Mouse (Mus musculus) myocyte (in vitro differentiated cells): Measurements from ENCODE around the gene Tbc1d19.

Source experiments
- CEBPB ChIP-seq: IDR thresholded peaks from 2 replicates; pipeline ENCODE4 v1.6.1; 2011; ENCODE audit warnings: mild to moderate bottlenecking, moderate library complexity; ENCODE audit not compliant: poor library complexity, insufficient read depth, severe bottlenecking
- E2F4 ChIP-seq: IDR thresholded peaks from one replicate; pipeline ENCODE4 v1.6.1; 2011; ENCODE audit warnings: mild to moderate bottlenecking, control low read depth, moderate library complexity; ENCODE audit not compliant: insufficient read depth
- MAX ChIP-seq: IDR thresholded peaks from one replicate; pipeline ENCODE4 v1.6.1; 2011; ENCODE audit warnings: low read depth, mild to moderate bottlenecking, control low read depth
- MYOD1 ChIP-seq, 3 experiments: IDR thresholded peaks; one replicate each; pipeline ENCODE4 v1.6.1; 2011; ENCODE audit warnings: control low read depth in 2 of 3, low read depth in 2 of 3, mild to moderate bottlenecking in 2 of 3, moderate library complexity in 1 of 3; ENCODE audit not compliant: insufficient read length in 2 of 3, control insufficient read depth in 1 of 3
- POLR2A ChIP-seq: IDR thresholded peaks from one replicate; pipeline ENCODE4 v1.6.1; 2011; ENCODE audit warnings: low read depth, mild to moderate bottlenecking, control low read depth, moderate library complexity; ENCODE audit not compliant: insufficient read length
- POLR2AphosphoS2 ChIP-seq: IDR thresholded peaks from one replicate; pipeline ENCODE4 v1.6.1; 2011; ENCODE audit warnings: low read depth, control low read depth; ENCODE audit not compliant: insufficient read length
- REST ChIP-seq: IDR thresholded peaks from one replicate; pipeline ENCODE4 v1.6.1; 2011; ENCODE audit warnings: mild to moderate bottlenecking, control low read depth, moderate library complexity; ENCODE audit not compliant: insufficient read depth, insufficient read length
- TCF12 ChIP-seq: IDR thresholded peaks from one replicate; pipeline ENCODE4 v1.6.1; 2011; ENCODE audit warnings: mild to moderate bottlenecking, control low read depth; ENCODE audit not compliant: poor library complexity, insufficient read depth, severe bottlenecking
- USF1 ChIP-seq: IDR thresholded peaks from one replicate; pipeline ENCODE4 v1.6.1; 2011; ENCODE audit warnings: low read depth, mild to moderate bottlenecking, control low read depth, moderate library complexity

- no peak for TF ChIP-seq TCF12
- no peak for TF ChIP-seq POLR2A
- TF ChIP-seq USF1 = no peak
- TF ChIP-seq POLR2AphosphoS2 = no peak
- TF ChIP-seq MAX = no peak
- TF ChIP-seq REST = no peak
- TF ChIP-seq E2F4 = no peak
- no peak for TF ChIP-seq CEBPB
- TF ChIP-seq MYOD1 (IDR thresholded peaks at IDR 0.05; ENCODE audit: control insufficient read depth in 1 of 3, insufficient read length in 2 of 3, low read depth in 2 of 3) = no peak
These were observed 39.0 kb downstream of the Tbc1d19 start for GRCm38 (mm10) chr5:53848294-53848942.
